Mouse (Mus musculus): ENCODE measurements around the gene Hist2h3c2. TPM values are rescaled to one million over a fixed set of nuclear protein-coding genes. Genes with fewer than 3 reads are reported as not detected.
"Not testable (repeated sequence)": the region's sequence is repeated elsewhere in the genome, so short reads cannot be mapped to it uniquely, and the experiment has no call there.

The Hist2h3c2 gene
- polyA plus RNA-seq, 1 experiment from 2014 or later, result 2.6 TPM

DNA sequence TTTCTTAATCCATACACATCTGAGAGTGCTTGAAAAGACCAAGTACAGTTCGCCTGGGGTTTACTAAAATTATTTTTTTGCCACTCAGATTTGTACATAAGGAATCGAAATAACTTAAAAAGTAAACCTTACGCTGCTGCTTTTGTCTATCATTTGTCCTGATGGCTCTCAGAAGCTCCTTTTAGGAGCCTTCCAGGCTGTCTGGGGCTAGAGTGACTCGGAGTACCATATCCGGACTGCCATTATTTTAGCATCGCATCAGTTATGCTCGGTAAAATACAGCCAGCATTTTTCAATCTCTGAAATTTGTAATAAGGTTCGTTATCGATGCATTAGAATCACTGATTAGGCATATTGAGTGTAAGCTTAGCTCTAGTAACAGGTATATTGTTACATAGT lies 1.9 kb upstream of the Hist2h3c2 start:
- H3K4me1 ChIP-seq (ENCODE audit: control insufficient read depth, insufficient read depth, low read length), result peaks cover 26% of the 10 kb centered on the region
- H3K9me3 ChIP-seq (replicated peaks; ENCODE audit: control insufficient read depth, low read length), result no peaks in the 10 kb centered on the region
- peak overlapping the region; percentile 60 for H3K9ac ChIP-seq (ENCODE audit: low read length)
- H3K4me2 ChIP-seq (ENCODE audit: low read depth, low read length), result peak overlapping the region; percentile 52
- no peaks in the 10 kb centered on the region for H3K36me3 ChIP-seq (ENCODE audit: control insufficient read depth, insufficient read depth, low read length)
- H3K27ac ChIP-seq (ENCODE audit: low read length), result peak overlapping the region; percentile 82
- no peak overlapping the region for H3K4me3 ChIP-seq (replicated peaks; ENCODE audit: low read length)
- ATAC-seq (ENCODE audit: insufficient read depth, low FRiP score), result no peak
- 76% methylated on average over 9 of the region's 9 CpGs for WGBS
- no peaks in the 10 kb centered on the region for H3K27me3 ChIP-seq (ENCODE audit: control insufficient read depth, insufficient read depth, low read length)

DNA sequence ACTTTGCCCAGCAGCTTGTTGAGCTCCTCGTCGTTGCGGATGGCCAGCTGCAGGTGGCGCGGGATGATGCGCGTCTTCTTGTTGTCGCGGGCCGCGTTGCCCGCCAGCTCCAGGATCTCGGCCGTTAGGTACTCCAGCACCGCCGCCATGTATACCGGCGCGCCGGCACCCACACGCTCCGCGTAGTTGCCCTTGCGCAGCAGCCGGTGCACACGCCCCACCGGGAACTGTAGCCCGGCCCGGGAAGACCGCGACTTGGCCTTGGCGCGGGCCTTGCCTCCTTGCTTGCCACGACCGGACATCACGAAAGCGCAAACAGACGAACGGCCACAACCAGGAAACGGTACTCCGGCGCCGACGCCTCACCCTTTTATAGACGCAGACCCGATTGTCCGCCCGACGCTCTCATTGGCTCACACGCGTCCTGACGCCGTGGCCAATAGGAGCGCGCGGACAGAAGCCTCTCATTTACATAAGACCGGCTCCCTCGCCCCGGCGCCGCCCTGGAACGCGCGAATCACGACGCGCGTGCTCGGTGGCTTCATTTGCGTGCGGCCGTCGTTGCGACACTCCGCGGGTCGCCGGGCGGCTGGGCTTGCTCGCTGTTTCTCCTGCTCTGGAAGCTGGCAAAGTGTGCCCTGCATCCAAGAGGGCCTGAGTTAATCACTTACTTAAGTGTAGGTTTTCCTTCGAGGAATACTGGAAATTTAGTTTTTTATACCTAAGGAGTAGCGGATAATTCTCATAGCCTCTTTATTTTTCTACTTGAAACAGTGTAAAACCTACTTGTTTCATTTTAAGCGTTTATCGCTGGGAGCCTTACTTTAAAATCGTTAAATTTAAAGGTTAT lies 1.2 kb upstream of the Hist2h3c2 start, which contains the start of gene Hist2h2aa2:
TSS of gene Hist2h2aa2 (minus strand) at position 328 of the 850 bp plus-strand sequence.
- H3K4me3 ChIP-seq (replicated peaks; ENCODE audit: low read length), result peak within 1 kb of the TSS; percentile 37
- peaks cover 26% of the 10 kb centered on the region for H3K4me1 ChIP-seq (ENCODE audit: control insufficient read depth, insufficient read depth, low read length)
- not testable (repeated sequence) for H3K36me3 ChIP-seq (ENCODE audit: control insufficient read depth, insufficient read depth, low read length); H3K9me3 ChIP-seq (replicated peaks; ENCODE audit: control insufficient read depth, low read length); H3K27me3 ChIP-seq (ENCODE audit: control insufficient read depth, insufficient read depth, low read length)
- 3% methylated on average over 30 of the region's 85 CpGs for WGBS
- peak within 1 kb of the TSS; percentile 82 for H3K27ac ChIP-seq (ENCODE audit: low read length)
- H3K4me2 ChIP-seq (ENCODE audit: low read depth, low read length), result peak within 1 kb of the TSS; percentile 52
- peak within 1 kb of the TSS; percentile 60 for H3K9ac ChIP-seq (ENCODE audit: low read length)
- peak; percentile 83 for ATAC-seq (ENCODE audit: insufficient read depth, low FRiP score)

- no peak for ATAC-seq (ENCODE audit: insufficient read depth, low FRiP score)
- Histone ChIP-seq H3K4me1 (ENCODE audit: control insufficient read depth, insufficient read depth, low read length) (peaks cover 19% of the 10 kb centered on the region), H3K9ac (ENCODE audit: low read length) (peak overlapping the region; percentile 77), H3K27ac (ENCODE audit: low read length) (peak overlapping the region; percentile 79), H3K36me3 (ENCODE audit: control insufficient read depth, insufficient read depth, low read length) (no peaks in the 10 kb centered on the region), H3K9me3 (replicated peaks; ENCODE audit: control insufficient read depth, low read length) (no peaks in the 10 kb centered on the region), H3K4me3 (replicated peaks; ENCODE audit: low read length) (peak overlapping the region; percentile 58), H3K27me3 (ENCODE audit: control insufficient read depth, insufficient read depth, low read length) (no peaks in the 10 kb centered on the region), H3K4me2 (ENCODE audit: low read depth, low read length) (peak overlapping the region; percentile 71)
- WGBS, result under 1% methylated on average over 12 of the region's 12 CpGs
Observed at GRCm38 (mm10) chr3:96237904-96238511, 919 bp downstream of the Hist2h3c2 start.

DNA sequence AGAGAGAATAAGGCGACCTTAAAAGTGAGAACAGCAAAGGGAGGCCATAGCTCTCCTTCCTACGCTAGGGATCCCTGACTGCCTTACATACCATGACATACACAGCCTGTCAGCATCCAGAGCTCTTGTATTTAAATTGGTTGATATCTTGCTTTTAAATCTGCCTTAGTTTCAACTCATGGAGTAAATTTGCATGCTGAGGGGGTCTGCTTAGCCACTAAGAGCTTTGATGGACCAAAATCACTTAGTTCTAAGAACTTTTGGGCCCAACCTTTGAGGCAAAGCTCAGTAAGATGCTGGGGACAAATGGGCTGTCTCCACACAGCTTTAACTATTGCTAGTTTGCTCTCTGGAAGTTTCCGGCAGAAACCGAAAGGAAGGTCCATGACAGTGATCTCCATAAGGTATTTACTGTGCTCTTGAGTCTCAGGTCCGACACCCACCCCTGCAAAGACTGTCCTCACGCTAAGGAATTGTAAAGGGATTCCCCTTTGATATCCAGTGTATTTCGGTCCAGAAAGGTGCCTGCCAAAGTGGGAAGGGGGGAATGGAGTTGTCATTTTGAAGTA lies 1.5 kb downstream of the Hist2h3c2 start:
- H3K9ac ChIP-seq (ENCODE audit: low read length), result peak overlapping the region; percentile 77
- 15% methylated on average over 7 of the region's 7 CpGs for WGBS
- peak overlapping the region; percentile 79 for H3K27ac ChIP-seq (ENCODE audit: low read length)
- peaks cover 19% of the 10 kb centered on the region for H3K4me1 ChIP-seq (ENCODE audit: control insufficient read depth, insufficient read depth, low read length)
- no peaks in the 10 kb centered on the region for H3K9me3 ChIP-seq (replicated peaks; ENCODE audit: control insufficient read depth, low read length)
- peak overlapping the region; percentile 58 for H3K4me3 ChIP-seq (replicated peaks; ENCODE audit: low read length)
- no peaks in the 10 kb centered on the region for H3K36me3 ChIP-seq (ENCODE audit: control insufficient read depth, insufficient read depth, low read length)
- no peak for ATAC-seq (ENCODE audit: insufficient read depth, low FRiP score)
- H3K4me2 ChIP-seq (ENCODE audit: low read depth, low read length), result peak overlapping the region; percentile 71
- H3K27me3 ChIP-seq (ENCODE audit: control insufficient read depth, insufficient read depth, low read length), result no peaks in the 10 kb centered on the region

DNA sequence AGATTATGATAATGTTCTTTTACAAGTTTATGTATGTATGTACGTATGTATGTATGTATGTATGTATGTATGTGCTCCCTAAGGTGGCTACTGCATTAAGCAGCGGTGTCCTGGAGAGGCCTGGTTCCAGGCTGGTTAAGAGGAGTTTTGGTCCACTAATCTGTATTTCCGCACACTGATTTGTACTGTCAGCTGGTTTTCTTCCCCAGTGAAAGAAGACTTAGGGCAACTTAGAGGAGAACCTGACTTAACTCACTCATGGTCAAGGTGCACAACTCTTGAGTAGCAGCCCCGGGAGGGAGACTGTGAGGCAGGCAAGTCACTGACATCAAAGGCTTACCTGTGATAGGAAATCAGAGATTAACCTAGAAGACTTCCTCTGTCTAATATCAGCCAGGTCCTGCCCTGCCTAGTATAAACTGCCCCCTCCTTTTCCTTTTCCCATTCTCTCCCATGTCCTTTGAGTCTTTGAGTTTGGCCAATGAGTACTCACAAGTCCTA lies 2.0 kb downstream of the Hist2h3c2 start:
- H3K4me1 ChIP-seq (ENCODE audit: control insufficient read depth, insufficient read depth, low read length), result peaks cover 19% of the 10 kb centered on the region
- H3K36me3 ChIP-seq (ENCODE audit: control insufficient read depth, insufficient read depth, low read length), result no peaks in the 10 kb centered on the region
- H3K9me3 ChIP-seq (replicated peaks; ENCODE audit: control insufficient read depth, low read length), result no peaks in the 10 kb centered on the region
- WGBS, result 75% methylated on average over 4 of the region's 4 CpGs
- no peaks in the 10 kb centered on the region for H3K27me3 ChIP-seq (ENCODE audit: control insufficient read depth, insufficient read depth, low read length)
- H3K4me2 ChIP-seq (ENCODE audit: low read depth, low read length), result peak overlapping the region; percentile 71
- ATAC-seq (ENCODE audit: insufficient read depth, low FRiP score), result no peak
- H3K4me3 ChIP-seq (replicated peaks; ENCODE audit: low read length), result peak overlapping the region; percentile 58
- H3K27ac ChIP-seq (ENCODE audit: low read length), result 0 out of 2 replicates have a peak overlapping the region, but pooled peaks have one; percentile 31
- peak overlapping the region; percentile 77 for H3K9ac ChIP-seq (ENCODE audit: low read length)

- Histone ChIP-seq H3K4me3 (replicated peaks; ENCODE audit: low read length) (no peak overlapping the region), H3K4me2 (ENCODE audit: low read depth, low read length) (no peak overlapping the region), H3K27ac (ENCODE audit: low read length) (no peak overlapping the region), H3K27me3 (ENCODE audit: control insufficient read depth, insufficient read depth, low read length) (no peaks in the 10 kb centered on the region), H3K9me3 (replicated peaks; ENCODE audit: control insufficient read depth, low read length) (no peaks in the 10 kb centered on the region), H3K9ac (ENCODE audit: low read length) (no peak overlapping the region), H3K4me1 (ENCODE audit: control insufficient read depth, insufficient read depth, low read length) (peaks cover 18% of the 10 kb centered on the region), H3K36me3 (ENCODE audit: control insufficient read depth, insufficient read depth, low read length) (no peaks in the 10 kb centered on the region)
- ATAC-seq (ENCODE audit: insufficient read depth, low FRiP score), result no peak
- 48% methylated on average over 3 of the region's 3 CpGs for WGBS
Observed at GRCm38 (mm10) chr3:96235836-96236235, 3.1 kb downstream of the Hist2h3c2 start.

DNA sequence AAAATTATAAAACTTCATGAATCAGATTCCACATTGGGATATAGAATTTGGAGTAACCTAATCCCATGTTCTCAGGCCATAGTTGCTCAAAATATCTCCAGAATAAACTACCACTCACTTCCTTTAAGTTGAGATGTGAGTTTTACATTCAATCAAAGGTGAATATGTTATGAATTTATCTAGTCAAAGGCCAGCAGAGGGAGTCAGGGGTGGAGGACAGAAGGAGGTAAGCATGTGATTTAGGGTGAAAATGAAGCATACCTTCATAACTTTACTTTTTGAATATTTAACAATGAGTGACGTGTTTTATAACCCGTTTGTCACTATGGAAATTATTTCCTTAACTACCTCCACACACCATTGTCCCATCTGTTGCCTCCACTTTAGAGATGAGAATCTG lies 4.0 kb downstream of the Hist2h3c2 start:
- Histone ChIP-seq H3K9me3 (replicated peaks; ENCODE audit: control insufficient read depth, low read length) (no peaks in the 10 kb centered on the region), H3K4me3 (replicated peaks; ENCODE audit: low read length) (no peak overlapping the region), H3K27me3 (ENCODE audit: control insufficient read depth, insufficient read depth, low read length) (no peaks in the 10 kb centered on the region), H3K4me2 (ENCODE audit: low read depth, low read length) (no peak overlapping the region), H3K9ac (ENCODE audit: low read length) (no peak overlapping the region), H3K27ac (ENCODE audit: low read length) (no peak overlapping the region), H3K36me3 (ENCODE audit: control insufficient read depth, insufficient read depth, low read length) (no peaks in the 10 kb centered on the region), H3K4me1 (ENCODE audit: control insufficient read depth, insufficient read depth, low read length) (peaks cover 15% of the 10 kb centered on the region)
- 91% methylated on average over 2 of the region's 2 CpGs for WGBS
- ATAC-seq (ENCODE audit: insufficient read depth, low FRiP score), result no peak

DNA sequence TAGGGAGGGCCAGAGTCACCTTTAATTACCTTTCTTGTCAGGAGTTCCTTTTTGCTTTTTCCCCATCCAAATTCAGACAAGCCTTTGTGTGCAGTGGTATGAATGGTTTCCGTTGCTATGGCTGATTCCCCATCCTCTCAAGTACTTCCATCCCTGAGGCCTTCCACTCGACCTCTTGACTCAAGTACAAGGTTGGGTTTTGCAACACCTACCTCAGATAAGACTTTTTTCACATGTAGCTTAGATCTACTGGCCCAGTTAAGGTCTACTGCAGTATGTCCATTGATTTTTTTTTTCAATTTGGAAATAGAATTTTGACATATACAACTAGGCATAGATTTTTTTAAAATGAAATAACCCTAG lies 7.2 kb downstream of the Hist2h3c2 start:
- no peaks in the 10 kb centered on the region for H3K9me3 ChIP-seq (replicated peaks; ENCODE audit: control insufficient read depth, low read length)
- no peak overlapping the region for H3K9ac ChIP-seq (ENCODE audit: low read length)
- H3K4me3 ChIP-seq (replicated peaks; ENCODE audit: low read length), result no peak overlapping the region
- ATAC-seq (ENCODE audit: insufficient read depth, low FRiP score), result no peak
- no peaks in the 10 kb centered on the region for H3K36me3 ChIP-seq (ENCODE audit: control insufficient read depth, insufficient read depth, low read length)
- peaks cover under 1% of the 10 kb centered on the region for H3K4me1 ChIP-seq (ENCODE audit: control insufficient read depth, insufficient read depth, low read length)
- WGBS, result 59% methylated on average over 2 of the region's 2 CpGs
- no peaks in the 10 kb centered on the region for H3K27me3 ChIP-seq (ENCODE audit: control insufficient read depth, insufficient read depth, low read length)
- no peak overlapping the region for H3K4me2 ChIP-seq (ENCODE audit: low read depth, low read length)
- no peak overlapping the region for H3K27ac ChIP-seq (ENCODE audit: low read length)
